Mouse (Mus musculus): ENCODE measurements around the gene Cd81.

Cd81 gene

DNA sequence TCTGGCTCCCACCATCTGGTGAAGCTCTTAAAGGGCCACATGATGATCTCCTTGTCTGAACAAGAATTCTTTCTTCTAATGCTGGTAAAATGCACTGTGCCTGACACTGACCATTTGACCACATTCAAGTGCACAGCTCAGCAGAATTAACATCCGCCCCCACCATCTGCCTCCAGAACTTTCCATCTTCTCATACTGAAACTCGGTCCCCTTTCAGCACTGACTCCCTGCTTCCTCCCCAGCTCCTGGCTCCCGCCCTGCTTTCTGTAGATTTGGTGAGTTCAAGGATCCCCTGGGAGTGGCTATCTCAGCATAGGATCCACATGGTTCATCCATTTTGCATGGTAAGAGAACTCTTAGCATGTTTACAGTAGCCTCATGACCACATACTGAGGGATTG is 31.8 kb upstream of the Cd81 start:
- no peak for DNase-seq (ENCODE audit: low spot score)

DNA sequence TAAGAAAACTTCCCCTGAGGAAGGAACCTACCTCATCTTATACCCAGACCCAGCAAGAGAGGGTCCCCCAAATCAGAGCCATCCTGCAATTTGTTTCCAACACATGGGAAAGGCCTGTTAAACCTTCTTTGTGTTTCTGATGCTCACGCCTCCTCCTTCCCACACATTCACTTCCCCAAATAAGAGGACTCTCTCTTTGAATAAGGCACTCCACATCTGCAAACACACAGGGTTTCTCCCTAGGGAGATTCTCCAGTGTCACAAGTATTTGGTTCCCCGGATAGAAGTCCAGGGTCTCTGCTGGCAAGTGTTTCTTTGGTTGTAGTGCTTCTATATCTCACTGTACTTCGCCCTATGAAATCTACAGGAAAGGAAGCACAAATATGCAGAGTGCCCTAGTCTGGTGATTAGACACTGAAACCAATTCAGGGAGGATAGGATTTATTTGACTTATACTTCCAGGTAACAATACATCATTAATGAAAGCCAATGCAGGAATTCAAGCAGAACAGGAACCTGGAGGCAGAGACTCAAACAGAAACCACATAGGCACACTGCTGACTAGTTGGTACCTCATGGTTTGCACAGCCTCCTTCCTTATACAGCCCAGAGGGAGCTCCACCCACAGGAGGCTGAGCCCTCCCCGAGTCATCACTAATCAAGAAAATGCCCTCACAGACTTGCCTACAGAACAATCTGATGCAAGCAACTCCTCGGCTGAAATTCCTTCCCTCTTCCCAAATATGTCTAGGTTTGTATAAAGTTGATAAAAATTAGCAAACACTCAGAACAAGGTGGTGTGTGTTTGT is 31.0 kb upstream of the Cd81 start:
- DNase-seq (ENCODE audit: low spot score) = no peak

DNA sequence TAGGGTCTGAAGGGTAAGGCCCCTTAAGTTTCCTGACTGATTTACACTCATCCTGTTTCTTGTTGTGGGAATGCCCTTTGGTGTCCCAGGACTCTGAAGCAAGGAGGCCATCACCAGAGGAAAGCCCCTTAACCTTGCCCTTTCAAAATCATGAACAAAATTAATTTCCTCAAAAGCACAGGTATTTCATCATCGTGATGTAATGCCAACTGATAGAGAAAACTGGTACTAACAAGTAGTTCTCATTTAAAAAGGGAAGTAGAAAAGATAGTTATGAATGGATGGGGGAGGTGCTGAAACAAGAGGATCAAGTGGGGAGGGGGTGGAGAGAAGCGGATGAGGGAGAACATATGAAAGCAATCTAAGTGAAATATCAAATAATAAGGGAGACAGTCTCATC is 29.0 kb upstream of the Cd81 start:
- no peak for DNase-seq (ENCODE audit: low spot score)

DNA sequence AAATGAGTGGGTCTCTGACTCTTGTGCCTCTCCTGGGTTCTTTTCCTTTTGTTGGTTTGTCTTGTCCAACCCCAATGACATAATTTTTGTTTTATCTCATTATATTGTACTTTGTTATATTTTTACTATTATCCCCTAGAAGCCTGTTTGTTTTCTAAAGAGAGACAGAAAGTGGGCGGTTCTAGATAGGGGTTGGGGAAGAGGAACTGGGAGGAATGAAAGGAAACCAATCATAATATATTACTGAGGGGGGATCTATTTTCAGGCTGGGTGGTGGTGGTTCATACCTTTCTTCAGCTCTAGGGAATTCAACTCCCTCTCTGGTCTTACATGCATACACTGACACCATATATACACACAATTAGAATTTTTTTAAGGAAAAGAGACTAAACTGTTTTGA is 28.2 kb upstream of the Cd81 start:
- DNase-seq (ENCODE audit: low spot score) = no peak

DNA sequence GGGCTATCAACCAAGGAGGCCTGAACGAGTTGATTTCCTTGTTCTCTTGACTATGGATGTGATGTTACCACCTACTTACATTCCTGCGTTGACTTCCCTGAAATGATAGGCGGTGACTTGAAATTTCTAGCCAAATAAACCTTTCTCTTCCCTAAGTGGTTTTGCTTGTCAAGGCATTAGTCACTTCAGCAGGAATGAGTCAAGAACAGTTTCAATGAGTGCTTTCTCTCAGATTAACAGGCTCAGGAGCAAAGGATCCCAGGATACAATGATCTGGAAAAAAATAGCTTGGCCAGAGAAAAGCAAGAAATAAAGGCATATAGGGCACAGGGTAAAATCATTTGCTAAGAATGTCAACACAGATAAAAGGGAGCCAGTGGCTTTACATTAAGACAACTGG is 27.0 kb upstream of the Cd81 start:
- DNase-seq (ENCODE audit: low spot score) = no peak

DNA sequence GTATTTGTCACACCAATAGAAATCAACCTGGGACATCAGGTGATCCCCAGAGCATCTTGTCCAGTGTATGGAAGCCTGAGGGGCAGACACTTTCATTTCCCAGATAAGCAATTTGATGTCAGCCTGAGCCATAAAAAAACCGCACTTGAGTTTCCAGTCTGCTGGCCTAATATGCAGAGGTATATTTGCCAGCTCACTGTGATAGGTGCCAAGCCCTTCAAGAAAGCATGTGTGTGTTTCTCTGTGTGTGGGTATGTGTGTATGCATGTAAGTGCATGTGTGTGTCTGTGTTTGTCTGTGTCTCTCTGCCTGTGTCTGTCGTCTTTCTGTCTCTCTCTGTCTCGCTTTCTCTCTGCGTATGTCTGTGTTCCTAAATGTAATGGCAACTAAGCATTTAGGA is 25.3 kb upstream of the Cd81 start:
- DNase-seq (ENCODE audit: low spot score) = no peak

DNA sequence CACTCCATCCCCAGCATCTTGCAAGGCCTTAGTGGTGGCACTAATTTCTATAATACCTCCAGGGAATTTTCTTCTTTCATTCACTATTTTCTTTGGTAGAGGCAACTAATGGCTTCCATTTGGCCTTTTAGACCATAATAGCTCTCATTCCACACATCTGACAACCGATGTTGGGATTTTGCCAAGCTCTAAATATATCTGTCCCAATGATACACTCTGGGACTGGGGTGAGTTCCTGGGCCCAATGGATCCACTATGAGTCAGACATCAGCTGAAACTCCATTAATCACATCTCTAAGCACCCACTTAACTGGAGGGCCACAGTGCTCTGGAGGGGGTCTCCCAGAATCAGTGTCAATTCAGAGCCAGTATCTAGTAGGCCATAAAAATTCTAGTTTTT is 20.7 kb upstream of the Cd81 start:
- DNase-seq (ENCODE audit: low spot score) = no peak

DNA sequence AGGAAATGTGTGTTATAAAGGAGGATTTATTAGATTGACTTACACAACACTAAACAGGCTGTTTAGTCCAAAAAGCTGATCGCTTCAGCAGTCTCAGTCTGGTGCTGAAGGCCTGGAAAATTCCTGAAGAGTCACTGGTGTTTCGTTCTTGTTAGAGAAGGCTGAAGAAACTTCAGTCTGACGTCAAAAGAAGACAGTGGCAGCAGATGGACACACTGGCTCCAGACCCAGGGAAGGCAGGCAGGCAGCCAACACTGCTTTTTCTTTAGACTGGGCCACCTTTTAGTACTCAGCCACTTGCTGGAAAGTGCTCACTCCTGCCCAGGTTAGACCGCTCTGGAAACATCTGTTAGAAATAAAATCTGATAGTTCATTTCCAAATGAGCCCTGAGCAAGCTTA is 19.0 kb upstream of the Cd81 start:
- no peak for DNase-seq (ENCODE audit: low spot score)

DNA sequence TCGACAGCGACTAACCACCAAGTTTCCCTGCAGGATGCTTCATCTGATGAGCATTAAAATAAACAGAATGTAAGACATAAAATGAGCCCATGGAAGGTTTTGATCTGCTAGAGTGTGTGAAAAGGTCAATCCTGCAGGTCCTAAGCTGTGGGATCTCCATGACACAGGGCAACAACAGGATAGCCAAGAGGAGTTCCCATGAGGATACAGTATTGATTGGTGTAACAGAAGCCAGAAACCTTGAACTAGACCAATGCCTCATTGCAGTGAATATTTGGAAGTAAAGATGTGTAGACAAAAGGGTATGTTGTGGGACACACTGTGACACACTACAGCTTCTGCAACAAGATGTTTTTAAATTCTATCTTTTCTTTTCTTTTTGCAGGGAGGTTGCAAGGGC is 18.4 kb upstream of the Cd81 start:
- DNase-seq (ENCODE audit: low spot score) = no peak

DNA sequence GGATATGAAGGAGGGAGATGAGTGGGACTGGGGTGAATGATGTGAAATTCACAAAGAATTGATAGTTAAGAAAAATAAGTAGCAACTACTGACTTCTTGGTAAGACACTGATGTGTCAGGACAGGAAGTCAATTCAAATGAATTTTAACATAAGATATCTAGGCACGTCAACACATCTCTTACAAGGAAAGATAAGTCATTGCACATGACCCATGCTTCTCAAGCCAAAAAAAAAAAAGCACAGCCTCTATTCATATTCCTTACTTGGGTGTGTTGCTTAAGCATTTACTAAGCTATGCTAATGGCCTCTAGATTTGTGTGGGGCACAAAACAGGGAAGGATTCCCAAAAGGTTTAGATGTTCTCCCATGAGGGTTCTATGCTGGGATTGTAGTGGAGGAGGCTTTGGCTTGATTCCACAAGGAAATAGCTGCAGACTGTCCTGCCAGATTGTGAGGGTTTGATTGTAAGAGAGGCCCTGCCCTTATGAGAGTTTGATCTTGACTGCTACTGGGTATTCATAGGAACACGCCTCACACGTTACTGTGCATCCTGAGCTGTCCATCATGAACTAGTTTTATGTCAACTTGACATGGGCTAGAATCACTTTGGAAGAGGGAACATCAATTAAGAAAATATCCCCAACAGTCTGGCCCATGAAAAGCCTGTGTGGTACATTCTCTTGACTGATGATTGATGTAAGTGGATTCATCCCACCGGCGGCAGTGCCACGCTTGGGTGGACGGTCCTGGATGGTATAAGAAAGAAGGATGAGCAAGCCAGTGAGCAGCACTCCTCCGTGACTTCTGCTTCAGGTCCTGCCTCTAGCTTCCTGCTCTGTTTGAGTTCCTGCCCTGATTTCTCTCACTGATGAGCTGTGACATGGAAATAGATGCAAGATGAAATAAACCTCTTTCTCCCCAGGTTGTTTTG is 17.8 kb upstream of the Cd81 start:
- DNase-seq (ENCODE audit: low spot score) = no peak

DNA sequence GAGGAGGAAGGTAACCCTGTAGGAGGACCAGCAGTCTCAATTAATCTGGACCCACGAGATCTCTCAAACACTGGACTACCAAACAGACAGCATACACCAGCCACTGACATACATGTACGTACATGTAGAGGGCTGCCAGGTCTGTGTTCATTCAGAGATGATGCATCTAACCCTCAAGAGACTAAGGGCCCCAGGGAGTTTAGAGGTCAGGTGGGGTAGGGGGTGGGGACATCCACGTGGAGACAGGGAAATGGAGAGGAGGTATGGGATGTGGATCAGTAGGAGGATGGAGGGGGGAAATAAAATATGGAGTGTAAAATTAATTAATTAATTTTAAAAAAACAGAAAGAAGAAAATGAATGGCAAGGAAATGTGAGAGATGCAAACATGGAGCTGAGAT is 15.8 kb upstream of the Cd81 start:
- DNase-seq (ENCODE audit: low spot score) = no peak

DNA sequence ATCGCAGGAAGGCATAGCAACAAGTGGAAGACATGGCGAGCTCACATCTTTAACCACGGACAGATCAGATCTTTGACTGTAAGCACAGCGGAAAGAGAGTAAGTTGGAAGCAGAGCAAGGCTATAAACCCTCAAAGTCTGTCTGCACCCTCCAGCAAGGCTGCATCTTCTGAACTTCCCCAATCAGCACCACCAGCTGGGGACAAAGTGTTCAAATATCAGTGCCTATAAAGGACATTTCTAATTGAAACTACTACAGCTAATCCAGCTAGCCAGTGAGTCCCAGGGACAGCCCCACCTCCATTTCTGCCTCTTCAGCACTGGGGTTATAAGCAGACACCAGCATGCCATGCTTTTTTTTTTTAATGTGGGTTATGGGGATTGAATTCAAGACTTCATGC is 15.2 kb upstream of the Cd81 start:
- DNase-seq (ENCODE audit: low spot score) = no peak

DNA sequence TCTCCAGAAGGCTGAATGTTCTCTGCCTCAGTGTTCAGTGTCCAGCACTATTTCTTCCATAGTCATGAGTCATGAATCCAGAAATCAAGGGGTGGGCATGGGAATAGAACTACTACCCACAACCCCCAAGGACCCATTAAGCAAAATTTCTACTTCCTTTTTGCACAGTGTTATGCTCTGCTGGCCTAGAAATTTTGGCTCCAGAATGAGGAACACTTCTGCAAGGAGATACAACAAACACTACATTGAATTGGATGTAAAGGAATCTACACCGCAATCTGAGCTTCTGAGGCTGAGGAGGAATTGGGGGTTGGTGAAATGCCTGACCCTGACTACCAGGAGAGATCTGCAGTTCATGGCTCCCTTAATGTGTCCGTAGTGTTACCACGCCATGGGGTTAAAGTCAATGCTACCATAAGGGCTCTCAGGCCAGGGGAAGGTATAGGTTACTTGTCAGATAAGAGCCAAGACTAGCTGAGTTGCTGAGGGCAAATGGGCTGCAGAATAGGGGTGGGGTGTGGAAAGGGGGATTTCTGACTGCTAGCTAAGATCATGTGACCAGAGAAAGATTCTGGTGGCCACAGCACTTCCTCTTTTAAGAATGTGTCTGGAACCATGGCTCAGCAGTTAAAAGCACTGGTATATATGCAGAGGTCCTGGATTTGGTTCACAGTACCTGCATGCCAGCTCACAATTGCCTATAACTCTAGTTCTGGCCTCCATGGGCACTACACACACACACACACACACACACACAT is 14.2 kb upstream of the Cd81 start:
- DNase-seq (ENCODE audit: low spot score) = no peak

DNA sequence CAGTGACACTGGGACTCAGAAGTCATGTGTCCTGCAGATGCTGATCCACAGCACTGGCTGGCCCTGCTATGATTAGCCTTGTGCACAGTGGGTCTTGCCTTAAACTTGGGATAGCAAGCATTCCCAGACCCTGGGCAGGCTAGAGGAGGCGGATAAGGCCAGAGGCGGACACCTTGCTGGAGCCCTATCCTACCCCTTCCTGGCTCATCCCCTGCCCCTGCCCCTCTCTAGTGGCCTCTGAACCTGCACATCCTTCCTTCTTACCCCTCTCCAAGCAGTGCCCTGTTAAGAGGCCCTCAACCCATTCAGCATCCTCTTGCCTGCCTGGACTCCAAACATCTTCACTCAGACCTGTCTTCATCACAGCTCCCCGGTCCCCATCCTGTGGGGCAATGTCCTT is 12.0 kb upstream of the Cd81 start:
- no peak for DNase-seq (ENCODE audit: low spot score)

DNA sequence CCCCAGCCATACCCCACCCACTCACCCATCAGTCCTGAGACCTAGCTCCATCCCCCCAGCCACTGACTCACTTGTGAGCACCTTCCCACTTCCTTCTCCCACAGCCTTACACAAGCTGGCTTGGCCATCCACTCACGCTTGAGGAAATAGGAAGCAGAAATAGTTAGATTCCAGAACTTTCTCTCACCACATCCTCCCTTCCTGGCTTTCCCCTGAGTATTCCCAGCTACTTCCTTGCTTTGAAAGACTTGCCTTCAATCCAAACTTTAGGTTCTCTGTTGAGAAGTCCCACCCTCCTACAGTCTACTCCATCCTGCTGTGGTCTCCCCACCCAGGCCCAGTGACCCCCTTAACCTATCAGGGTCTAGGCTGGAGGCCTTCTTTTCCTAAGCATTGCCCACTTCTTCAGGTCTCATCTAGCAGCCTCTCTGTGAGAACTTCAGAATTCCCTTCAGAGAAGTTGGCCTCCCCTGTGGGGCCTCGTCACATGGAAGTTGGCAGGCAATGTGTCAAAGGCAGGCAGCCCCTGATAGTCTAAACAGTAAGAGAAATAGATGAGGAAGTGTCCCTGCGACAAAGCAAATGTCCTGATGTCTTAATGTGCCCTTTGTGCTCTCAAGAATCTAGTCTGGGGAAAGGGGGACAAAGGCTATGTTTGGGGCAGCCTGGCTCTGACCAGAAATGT is 11.3 kb upstream of the Cd81 start:
- no peak for DNase-seq (ENCODE audit: low spot score)

DNA sequence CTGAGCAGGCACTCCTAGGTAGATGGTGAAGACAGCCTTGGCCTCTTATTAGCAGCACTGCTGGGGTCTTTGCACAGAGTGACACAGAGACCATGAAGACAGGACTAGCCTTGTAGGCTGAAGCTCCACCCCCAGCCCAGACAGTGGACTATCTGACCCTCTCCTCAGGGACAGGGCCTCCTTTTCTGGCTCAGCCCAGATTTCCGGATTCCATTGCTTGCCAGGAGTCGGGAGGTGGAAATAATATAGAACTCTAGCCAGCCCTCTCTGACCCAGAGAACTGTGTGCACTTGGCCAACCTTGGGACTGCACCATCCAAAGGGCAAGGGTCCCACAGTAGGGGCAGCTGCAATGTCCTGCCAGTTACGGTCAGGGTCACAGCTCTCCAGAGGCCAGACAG is 10.4 kb upstream of the Cd81 start:
- DNase-seq (ENCODE audit: low spot score) = no peak

DNA sequence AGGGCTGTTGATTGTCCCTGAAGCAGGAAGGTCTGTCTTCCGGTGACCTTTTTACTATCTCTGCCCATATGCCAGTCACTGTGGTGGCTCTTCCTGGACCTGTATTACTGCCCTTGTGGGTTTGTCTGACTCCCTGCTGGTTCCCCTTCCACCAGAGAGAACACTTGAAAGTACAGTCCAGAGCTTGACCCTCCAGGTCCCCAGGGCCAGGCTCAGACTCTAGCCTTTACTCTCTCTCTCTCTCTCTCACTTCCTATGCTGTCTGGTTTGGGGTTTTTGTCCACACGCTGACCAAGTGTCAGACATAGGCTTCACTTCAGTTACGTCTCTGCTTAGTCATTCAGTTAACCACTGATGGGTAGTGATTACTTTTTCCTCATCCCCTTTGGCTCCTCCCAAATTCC is 9.6 kb upstream of the Cd81 start:
- DNase-seq (ENCODE audit: low spot score) = no peak

DNA sequence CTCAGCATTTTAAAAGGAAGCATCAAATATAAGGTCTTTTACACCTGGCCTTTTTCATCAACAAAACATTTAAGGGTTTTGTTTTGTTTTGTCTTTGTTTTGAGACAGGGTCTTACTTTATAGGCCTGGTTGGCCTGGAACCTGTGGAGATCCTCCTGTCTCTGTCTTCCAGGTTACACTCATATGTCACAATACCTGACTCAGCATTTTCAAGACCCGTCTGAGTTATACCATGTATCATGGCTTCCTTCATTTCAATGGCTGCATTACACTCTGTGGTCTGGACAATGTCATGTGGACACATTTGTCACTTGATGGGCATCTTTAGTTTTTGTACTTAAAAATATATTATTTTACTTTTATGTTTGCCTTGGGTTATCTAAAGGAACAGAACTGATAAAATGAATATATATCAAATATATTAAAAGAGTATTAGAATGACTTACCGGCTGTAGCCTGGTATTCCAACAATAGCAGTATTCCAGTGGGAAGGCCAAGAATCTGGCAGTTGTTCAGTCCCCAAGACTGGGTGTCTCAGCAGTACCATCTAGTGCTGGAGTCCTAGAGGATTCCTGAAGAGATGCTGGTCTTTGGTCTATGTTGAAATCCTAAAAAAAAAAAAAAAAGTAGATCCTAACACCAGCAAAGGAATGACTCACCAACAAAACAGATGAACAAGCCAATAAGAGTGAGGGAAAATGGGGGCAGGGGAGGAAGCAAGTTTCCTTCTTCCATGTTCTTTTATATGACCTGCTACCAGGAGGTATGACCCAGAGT is 8.3 kb upstream of the Cd81 start:
- DNase-seq (ENCODE audit: low spot score) = no peak

DNA sequence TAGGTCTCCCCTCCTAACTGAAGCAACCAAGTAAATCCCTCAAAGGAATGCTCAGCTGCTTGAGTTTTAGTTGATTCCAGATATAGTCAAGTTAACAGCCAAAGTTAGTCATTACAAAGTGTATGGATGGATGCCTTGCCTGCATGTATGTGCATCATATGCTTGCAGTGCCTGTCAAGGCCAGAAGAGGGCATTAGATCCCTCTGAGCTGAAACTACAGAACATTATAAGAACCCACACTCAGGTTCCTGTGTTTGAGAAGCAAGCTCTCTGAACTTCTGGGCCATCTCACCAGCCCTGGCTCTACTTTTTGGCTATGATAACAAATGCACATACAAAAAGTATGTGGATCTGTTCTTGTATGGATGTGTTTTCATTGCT is 7.7 kb upstream of the Cd81 start:
- DNase-seq (ENCODE audit: low spot score) = no peak

DNA sequence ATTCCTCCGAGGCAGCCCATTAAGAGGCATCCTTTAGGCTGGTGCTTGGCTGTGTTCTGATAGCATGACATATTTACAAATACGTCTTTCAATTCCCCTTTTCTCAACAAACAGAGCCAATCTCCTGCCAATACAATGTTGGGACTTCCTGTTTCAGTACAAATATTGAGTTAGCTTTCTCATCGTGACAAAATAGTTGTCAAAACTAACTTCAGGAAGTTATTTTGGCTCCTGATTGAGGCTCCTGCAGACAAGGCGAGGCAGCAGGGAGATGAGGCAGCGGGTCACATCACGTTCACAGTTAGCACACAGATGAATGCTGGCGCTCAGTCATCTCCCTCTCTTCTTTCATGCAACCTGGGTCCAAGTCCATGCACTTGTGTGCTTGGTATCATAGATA is 6.2 kb upstream of the Cd81 start:
- DNase-seq (ENCODE audit: low spot score) = no peak

DNA sequence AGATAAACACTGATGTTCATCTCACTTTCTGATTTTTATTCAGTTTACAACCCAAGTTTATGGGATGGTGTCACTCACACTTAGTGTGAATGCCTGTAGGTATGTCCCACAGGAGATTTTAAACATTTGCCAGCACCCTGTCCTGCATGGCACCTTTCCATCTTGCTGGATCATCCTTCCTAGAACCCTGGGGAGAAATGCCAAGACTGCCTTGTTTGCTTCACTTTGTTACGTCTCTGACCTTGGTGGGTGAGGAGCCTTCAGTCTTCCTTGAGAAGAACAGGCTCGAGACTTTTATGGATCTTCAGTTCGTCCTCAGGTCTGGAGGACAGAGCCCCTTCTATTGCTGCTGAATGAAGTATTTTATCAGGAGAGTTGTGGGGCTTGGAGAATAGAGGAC is 3.2 kb upstream of the Cd81 start:
- DNase-seq (ENCODE audit: low spot score) = no peak
